Mouse (Mus musculus) midbrain, embryonic 14.5 days (tissue): ENCODE data around the gene Tapt1. TPM values are rescaled to one million over a fixed set of nuclear protein-coding genes. Genes with fewer than 3 reads are reported as not detected.

Experiments used
- ATAC-seq: fragments of 200-750 bp; cut with Nextera tagmentation; 2 replicates; pipeline ENCODE4 v1.8.0; 2017; ENCODE audit warnings: moderate number of reproducible peaks, moderate library complexity; ENCODE audit not compliant: low FRiP score, low TSS enrichment
- DNase-seq: peaks from one replicate; pipeline ENCODE4 v3.0.0-alpha.2; 2015
- H3K27ac ChIP-seq: fragments of 300-500 bp; sonication (generic); replicated peaks from 2 replicates; pipeline ENCODE4 v1.5.1; 2014; ENCODE audit warnings: mild to moderate bottlenecking, low read depth, low read length, moderate library complexity
- H3K27me3 ChIP-seq: fragments of 300-500 bp; sonication (generic); 2 replicates; pipeline ENCODE4 v1.6.1; 2014; ENCODE audit warnings: low read length, control low read depth, mixed read lengths; ENCODE audit not compliant: control insufficient read depth, insufficient read depth
- H3K36me3 ChIP-seq: fragments of 300-500 bp; sonication (generic); 2 replicates; pipeline ENCODE4 v1.6.1; 2014; ENCODE audit warnings: low read length, control low read depth; ENCODE audit not compliant: control insufficient read depth, insufficient read depth
- H3K4me1 ChIP-seq: fragments of 300-500 bp; sonication (generic); 2 replicates; pipeline ENCODE4 v1.6.1; 2014; ENCODE audit warnings: mild to moderate bottlenecking, antibody characterized with exemption, low read length, control low read depth; ENCODE audit not compliant: control insufficient read depth, insufficient read depth
- H3K4me2 ChIP-seq: fragments of 300-500 bp; sonication (generic); 2 replicates; pipeline ENCODE4 v1.6.1; 2014; ENCODE audit warnings: mild to moderate bottlenecking, low read length, moderate library complexity
- H3K4me3 ChIP-seq: fragments of 300-500 bp; sonication (generic); replicated peaks from 2 replicates; pipeline ENCODE4 v1.5.1; 2014; ENCODE audit warnings: low read depth, low read length
- H3K9ac ChIP-seq: fragments of 300-500 bp; sonication (generic); replicated peaks from 2 replicates; pipeline ENCODE4 v1.6.1; 2014; ENCODE audit warnings: mild to moderate bottlenecking, low read length, moderate library complexity
- H3K9me3 ChIP-seq: fragments of 300-500 bp; sonication (generic); 2 replicates; pipeline ENCODE4 v1.6.1; 2016; ENCODE audit warnings: low read length, control low read depth, mixed read lengths; ENCODE audit not compliant: control insufficient read depth
- WGBS: fragments of 180-500 bp; shearing (Covaris S2); extraction: QIAGEN DNeasy Blood & Tissue Kit; methylation state at CpG from one replicate; pipeline ENCODE4 v1.1.7; 2014; 5-methylcytosine and 5-hydroxymethylcytosine counted together
- polyA plus RNA-seq: library from polyadenylated mRNA; unstranded; fragments of >200 nt; fragmentation: Nextera tagmentation; extraction: Ambion mirVana; gene quantifications from 2 replicates; pipeline ENCODE4 v1.2.1, GENCODE M21; 2014

The Tapt1 gene
- polyA plus RNA-seq, 1 experiment from 2014 or later, result 34.6 TPM

DNA sequence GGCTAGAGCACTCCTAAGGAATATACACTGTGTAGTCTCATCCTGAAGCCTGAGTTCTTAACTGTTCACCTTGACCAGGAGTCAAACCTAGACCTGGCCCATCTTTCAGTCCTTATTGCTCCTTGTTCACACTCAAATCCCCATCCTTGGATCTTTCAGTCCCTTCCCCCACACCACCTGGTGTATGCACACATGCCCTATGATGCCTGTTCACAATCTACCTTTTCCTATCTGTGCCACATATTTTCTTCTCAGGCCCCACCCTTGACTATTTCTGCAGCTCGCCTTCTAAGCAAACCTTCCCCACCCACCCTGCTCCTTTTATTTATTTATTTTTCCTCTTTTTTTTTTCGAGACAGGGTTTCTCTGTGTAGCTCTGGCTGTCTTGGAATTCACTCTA is 12.4 kb downstream of the Tapt1 start:
- Histone ChIP-seq H3K27ac (no peak overlapping the region), H3K4me2 (no peak overlapping the region), H3K9ac (no peak overlapping the region), H3K36me3 (peaks cover 21% of the 10 kb centered on the region), H3K4me1 (no peaks in the 10 kb centered on the region), H3K27me3 (no peaks in the 10 kb centered on the region), H3K4me3 (no peak overlapping the region), H3K9me3 (no peaks in the 10 kb centered on the region)
- ATAC-seq (no peak), DNase-seq (no peak)
- 75% methylated on average over 2 of the region's 2 CpGs for WGBS

DNA sequence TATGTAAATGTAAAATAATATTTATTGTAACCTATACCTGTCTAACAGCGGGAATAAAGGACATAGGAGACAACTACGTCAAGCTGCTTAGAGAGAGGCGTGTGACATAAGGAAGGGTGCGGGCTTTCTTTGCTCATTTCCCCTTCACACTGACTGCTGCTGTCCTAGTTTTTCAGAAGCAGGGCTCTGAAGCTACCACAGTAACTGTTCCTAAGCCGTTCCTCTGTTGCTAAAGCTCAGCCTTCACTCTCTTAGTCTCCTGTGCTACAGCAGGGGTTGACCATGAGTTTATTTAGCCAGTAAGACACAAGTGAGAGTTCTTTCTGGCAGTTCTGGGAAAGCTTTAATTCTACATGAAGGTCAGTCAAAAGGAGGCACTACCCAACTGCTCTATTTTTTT is 13.0 kb downstream of the Tapt1 start:
- no peak overlapping the region for H3K27ac ChIP-seq
- H3K9ac ChIP-seq, result no peak overlapping the region
- H3K4me3 ChIP-seq, result no peak overlapping the region
- 96% methylated on average over 5 of the region's 5 CpGs for WGBS
- H3K27me3 ChIP-seq, result no peaks in the 10 kb centered on the region
- H3K9me3 ChIP-seq, result no peaks in the 10 kb centered on the region
- DNase-seq (no peak), ATAC-seq (no peak)
- peaks cover 21% of the 10 kb centered on the region for H3K36me3 ChIP-seq
- H3K4me2 ChIP-seq, result no peak overlapping the region
- no peaks in the 10 kb centered on the region for H3K4me1 ChIP-seq

DNA sequence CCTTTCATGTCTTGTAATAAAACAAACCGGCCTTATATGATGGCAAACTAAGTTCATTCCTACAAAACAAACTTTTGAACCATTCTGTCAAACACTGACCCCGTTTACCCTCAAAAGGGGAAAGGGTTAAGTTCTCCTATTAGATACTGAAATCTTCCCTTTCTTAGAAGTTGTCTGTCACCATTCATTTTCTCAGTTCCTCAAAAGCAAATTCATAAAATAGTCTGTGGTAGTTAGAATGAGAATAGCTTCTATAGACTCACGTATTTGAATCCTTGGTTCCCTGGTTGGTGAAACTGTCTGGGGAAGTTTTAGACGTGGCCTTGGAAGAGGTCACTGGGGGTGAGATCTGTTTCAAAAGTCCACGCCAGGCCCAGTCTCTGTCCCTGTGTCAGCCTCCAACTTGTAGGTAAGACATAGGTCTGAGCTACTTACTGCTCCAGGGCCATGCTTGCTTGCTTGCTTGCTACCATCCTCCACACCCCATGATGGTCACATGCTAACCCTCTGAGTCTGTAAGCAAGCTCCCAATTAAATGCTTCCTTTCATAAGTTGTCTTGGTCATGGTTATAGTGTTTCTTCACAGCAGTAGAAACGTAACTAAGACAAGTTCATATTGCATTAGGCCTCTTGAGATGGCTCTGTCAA is 14.5 kb downstream of the Tapt1 start:
- peaks cover 21% of the 10 kb centered on the region for H3K36me3 ChIP-seq
- no peak overlapping the region for H3K4me2 ChIP-seq
- H3K27ac ChIP-seq, result no peak overlapping the region
- WGBS, result 91% methylated on average over 6 of the region's 6 CpGs
- no peaks in the 10 kb centered on the region for H3K9me3 ChIP-seq
- H3K27me3 ChIP-seq, result no peaks in the 10 kb centered on the region
- H3K4me1 ChIP-seq, result no peaks in the 10 kb centered on the region
- no peak overlapping the region for H3K9ac ChIP-seq
- no peak overlapping the region for H3K4me3 ChIP-seq
- no peak for ATAC-seq
- no peak for DNase-seq

DNA sequence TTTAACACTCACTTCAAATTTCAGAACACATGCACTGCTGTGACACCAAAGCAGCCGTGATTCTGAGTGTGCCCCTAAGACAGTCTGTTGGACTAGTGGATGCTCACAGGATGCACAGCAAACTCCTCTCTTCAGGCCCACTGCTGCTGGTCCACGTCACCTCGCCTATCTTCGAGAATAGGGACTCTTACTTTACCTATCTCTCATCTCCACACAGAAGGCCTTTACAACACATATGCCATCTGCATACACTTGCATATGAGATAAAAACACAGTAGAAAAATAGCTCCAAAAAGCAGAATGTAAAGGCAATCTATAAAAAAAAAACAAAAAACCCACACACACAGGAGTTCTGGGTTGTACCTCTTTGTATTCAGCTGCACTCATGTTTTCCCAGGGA is 19.1 kb downstream of the Tapt1 start:
- ATAC-seq, result no peak
- no peak overlapping the region for H3K4me3 ChIP-seq
- no peaks in the 10 kb centered on the region for H3K4me1 ChIP-seq
- no peak overlapping the region for H3K9ac ChIP-seq
- no peaks in the 10 kb centered on the region for H3K27me3 ChIP-seq
- no peak overlapping the region for H3K27ac ChIP-seq
- no peaks in the 10 kb centered on the region for H3K9me3 ChIP-seq
- H3K4me2 ChIP-seq, result no peak overlapping the region
- H3K36me3 ChIP-seq, result peaks cover 21% of the 10 kb centered on the region
- 93% methylated on average over 4 of the region's 4 CpGs for WGBS
- DNase-seq, result no peak

DNA sequence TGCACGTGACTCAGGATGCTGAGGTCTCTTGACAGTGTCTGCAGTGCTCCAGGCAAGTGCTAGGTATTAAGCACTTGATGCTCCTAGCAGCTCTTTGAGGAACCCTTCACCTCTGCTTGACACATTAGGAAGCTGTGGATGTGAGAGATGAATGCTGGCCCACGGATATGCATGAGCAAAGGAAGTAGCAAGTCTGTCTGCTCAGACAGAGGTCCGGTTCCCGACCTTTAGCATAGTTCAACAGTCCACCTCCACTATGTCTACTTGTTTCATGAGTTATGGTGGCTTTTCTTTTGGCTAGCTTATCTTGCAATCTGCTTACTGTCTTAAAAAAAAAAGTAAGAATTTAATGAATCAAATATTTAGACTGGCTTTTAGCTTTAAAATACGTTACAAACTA is 19.8 kb downstream of the Tapt1 start:
- WGBS, result 95% methylated on average over 5 of the region's 5 CpGs

DNA sequence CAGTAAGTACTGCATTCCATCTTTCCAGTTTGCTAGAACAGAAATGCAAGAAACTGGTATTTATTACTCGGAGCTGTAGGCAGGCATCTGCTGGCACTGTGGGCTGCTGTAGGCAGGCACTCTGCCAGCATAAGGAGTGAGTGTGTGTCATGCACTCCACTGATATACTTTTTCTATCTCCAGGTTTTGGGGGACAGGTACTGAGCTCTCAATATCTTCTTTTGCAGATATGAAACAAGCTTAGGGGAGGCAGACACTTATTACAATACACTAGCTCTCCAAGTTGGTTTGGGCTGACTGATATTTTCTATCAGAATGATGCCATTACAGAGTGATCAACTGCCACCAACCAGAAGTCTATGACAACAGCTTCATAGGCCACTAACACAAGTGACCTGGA is 23.0 kb downstream of the Tapt1 start:
- Histone ChIP-seq H3K9ac (no peak overlapping the region), H3K4me1 (no peaks in the 10 kb centered on the region), H3K4me3 (no peak overlapping the region), H3K4me2 (no peak overlapping the region), H3K36me3 (peaks cover 15% of the 10 kb centered on the region), H3K27me3 (no peaks in the 10 kb centered on the region), H3K9me3 (no peaks in the 10 kb centered on the region), H3K27ac (no peak overlapping the region)
- 85% methylated on average over 1 of the region's 1 CpGs for WGBS
- ATAC-seq, result no peak
- no peak for DNase-seq

More for the DNA sequence above, 19.8 kb downstream of the Tapt1 start:
- Histone ChIP-seq H3K36me3 (peaks cover 18% of the 10 kb centered on the region), H3K27me3 (no peaks in the 10 kb centered on the region), H3K27ac (no peak overlapping the region), H3K4me2 (no peak overlapping the region), H3K9ac (no peak overlapping the region), H3K4me3 (no peak overlapping the region), H3K9me3 (no peaks in the 10 kb centered on the region), H3K4me1 (no peaks in the 10 kb centered on the region)
- no peak for ATAC-seq
- DNase-seq, result no peak

DNA sequence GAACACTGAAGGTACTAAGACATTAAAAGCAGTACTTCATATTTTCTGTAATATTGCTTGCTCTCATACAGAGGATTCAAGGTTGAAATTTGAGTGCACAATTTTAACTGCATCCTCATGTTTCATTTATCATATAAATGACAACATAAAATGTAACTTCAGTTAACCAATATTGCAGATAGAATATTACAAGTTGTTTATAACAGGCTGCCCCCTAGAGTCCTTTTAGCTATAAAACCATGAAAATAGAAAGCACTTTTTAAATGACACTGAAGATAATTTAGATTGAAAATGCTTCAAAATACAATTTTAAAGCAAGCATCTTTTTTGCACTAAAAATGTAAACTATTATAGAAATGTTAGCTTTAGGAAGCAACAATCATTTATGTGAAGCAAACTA is 24.8 kb downstream of the Tapt1 start:
- H3K4me3 ChIP-seq, result no peak overlapping the region
- H3K36me3 ChIP-seq, result peaks cover 15% of the 10 kb centered on the region
- H3K9me3 ChIP-seq, result no peaks in the 10 kb centered on the region
- ATAC-seq (no peak), DNase-seq (peak; percentile 30)
- no peak overlapping the region for H3K9ac ChIP-seq
- H3K4me2 ChIP-seq, result no peak overlapping the region
- H3K4me1 ChIP-seq, result no peaks in the 10 kb centered on the region
- no peaks in the 10 kb centered on the region for H3K27me3 ChIP-seq
- no peak overlapping the region for H3K27ac ChIP-seq

DNA sequence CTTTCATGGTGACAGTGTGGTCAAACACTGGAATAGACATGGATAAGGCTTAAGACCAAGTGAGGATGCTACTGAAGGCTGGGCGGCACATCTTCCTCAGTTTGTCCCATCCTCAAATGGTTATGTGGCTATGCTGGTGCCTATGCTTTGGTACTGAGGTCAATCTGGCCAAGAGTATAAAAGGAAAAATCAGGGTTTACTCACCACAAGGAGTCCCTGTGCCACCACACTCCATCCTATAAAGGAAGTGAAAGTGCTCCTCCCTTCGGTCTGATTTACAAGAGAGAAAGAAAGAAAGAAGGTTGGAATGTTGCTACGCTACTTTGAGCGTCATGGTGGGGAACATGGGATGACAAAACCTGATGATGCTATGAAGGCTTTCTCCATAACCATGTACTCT is 27.3 kb downstream of the Tapt1 start:
- peaks cover 10% of the 10 kb centered on the region for H3K36me3 ChIP-seq
- DNase-seq (no peak), ATAC-seq (no peak)
- 98% methylated on average over 4 of the region's 4 CpGs for WGBS
- no peaks in the 10 kb centered on the region for H3K27me3 ChIP-seq
- no peak overlapping the region for H3K4me3 ChIP-seq
- H3K27ac ChIP-seq, result no peak overlapping the region
- H3K4me2 ChIP-seq, result no peak overlapping the region
- H3K9me3 ChIP-seq, result no peaks in the 10 kb centered on the region
- no peak overlapping the region for H3K9ac ChIP-seq
- no peaks in the 10 kb centered on the region for H3K4me1 ChIP-seq

DNA sequence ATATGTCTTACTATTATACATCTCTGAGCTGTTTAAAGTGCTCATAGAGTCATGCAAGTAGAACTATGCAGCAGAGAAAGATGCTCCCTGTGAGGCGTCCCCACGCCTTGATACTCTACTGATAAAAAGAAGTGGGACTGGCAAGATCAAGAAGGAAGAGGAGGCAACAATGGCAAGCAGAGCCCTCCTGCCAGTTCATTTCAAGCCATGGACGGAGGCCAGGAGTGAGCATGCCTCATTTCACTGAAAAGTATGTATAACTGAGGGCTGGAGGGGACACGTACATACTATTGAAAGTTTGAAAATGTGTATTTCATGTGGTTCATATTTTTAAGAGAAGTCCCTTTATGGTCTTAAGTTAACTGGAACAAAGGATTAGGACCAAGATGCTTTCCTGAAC is 28.0 kb downstream of the Tapt1 start:
- Histone ChIP-seq H3K4me2 (no peak overlapping the region), H3K4me1 (no peaks in the 10 kb centered on the region), H3K27me3 (no peaks in the 10 kb centered on the region), H3K4me3 (no peak overlapping the region), H3K9ac (no peak overlapping the region), H3K27ac (no peak overlapping the region), H3K36me3 (peaks cover 12% of the 10 kb centered on the region), H3K9me3 (no peaks in the 10 kb centered on the region)
- no peak for DNase-seq
- WGBS, result 90% methylated on average over 4 of the region's 4 CpGs
- no peak for ATAC-seq
